Mouse (Mus musculus): Measurements from ENCODE around the gene Arl5b.
A peak's percentile ranks its signal among the peaks of the same experiment; 100 is the strongest.

Arl5b gene

GRCm38 (mm10) chr2:15049117-15049873, at the start of gene Arl5b:
TSS of gene Arl5b (plus strand) at chr2:15049395.
- DNase-seq (ENCODE audit: low spot score), result peak; percentile 87

GRCm38 (mm10) chr2:15007531-15007930, 41.7 kb upstream of the Arl5b start:
- no peak for DNase-seq (ENCODE audit: low spot score)

GRCm38 (mm10) chr2:15008072-15008471, 41.1 kb upstream of the Arl5b start:
- no peak for DNase-seq (ENCODE audit: low spot score)

- no peak for DNase-seq (ENCODE audit: low spot score)
Observed at GRCm38 (mm10) chr2:15026817-15027216, 22.4 kb upstream of the Arl5b start.

- no peak for DNase-seq (ENCODE audit: low spot score)
Observed at GRCm38 (mm10) chr2:15027816-15028215, 21.4 kb upstream of the Arl5b start.

- DNase-seq (ENCODE audit: low spot score), result no peak
Observed at GRCm38 (mm10) chr2:15038705-15039104, 10.5 kb upstream of the Arl5b start.

- no peak for DNase-seq (ENCODE audit: low spot score)
Observed at GRCm38 (mm10) chr2:15040326-15040725, 8.9 kb upstream of the Arl5b start.

GRCm38 (mm10) chr2:15054496-15054895, 5.3 kb downstream of the Arl5b start:
- no peak for DNase-seq (ENCODE audit: low spot score)

- DNase-seq (ENCODE audit: low spot score), result peak; percentile 96
Observed at GRCm38 (mm10) chr2:15054945-15055637, 5.9 kb downstream of the Arl5b start, which contains the start of gene Nsun6. TSS of gene Nsun6 (minus strand) at chr2:15055069.

- no peak for DNase-seq (ENCODE audit: low spot score)
Observed at GRCm38 (mm10) chr2:15055741-15056151, 6.6 kb downstream of the Arl5b start.

GRCm38 (mm10) chr2:15058227-15058626, 9.0 kb downstream of the Arl5b start:
- DNase-seq (ENCODE audit: low spot score), result no peak

GRCm38 (mm10) chr2:15060856-15061255, 11.7 kb downstream of the Arl5b start:
- peak; percentile 62 for DNase-seq (ENCODE audit: low spot score)

GRCm38 (mm10) chr2:15063815-15064214, 14.6 kb downstream of the Arl5b start:
- DNase-seq (ENCODE audit: low spot score), result no peak

GRCm38 (mm10) chr2:15064380-15065269, 15.4 kb downstream of the Arl5b start:
- no peak for DNase-seq (ENCODE audit: low spot score)

- no peak for DNase-seq (ENCODE audit: low spot score)
Observed at GRCm38 (mm10) chr2:15065447-15065846, 16.3 kb downstream of the Arl5b start.

- DNase-seq (ENCODE audit: low spot score), result no peak
Observed at GRCm38 (mm10) chr2:15067091-15067490, 17.9 kb downstream of the Arl5b start.

- no peak for DNase-seq (ENCODE audit: low spot score)
Observed at GRCm38 (mm10) chr2:15083702-15084101, 34.5 kb downstream of the Arl5b start.

GRCm38 (mm10) chr2:15087308-15087707, 38.1 kb downstream of the Arl5b start:
- no peak for DNase-seq (ENCODE audit: low spot score)

GRCm38 (mm10) chr2:15096514-15097090, 47.4 kb downstream of the Arl5b start:
- DNase-seq (ENCODE audit: low spot score), result no peak

GRCm38 (mm10) chr2:15104386-15104785, 55.2 kb downstream of the Arl5b start:
- DNase-seq (ENCODE audit: low spot score), result no peak

- no peak for DNase-seq (ENCODE audit: low spot score)
Observed at GRCm38 (mm10) chr2:15111290-15111689, 62.1 kb downstream of the Arl5b start.

Measured in testis, postnatal 14 days (tissue).